Mouse (Mus musculus) neural tube, embryonic 13.5 days (tissue): ENCODE measurements around the gene Ephb1. TPM values are rescaled to one million over a fixed set of nuclear protein-coding genes. Genes with fewer than 3 reads are reported as not detected.

Source experiments
- ATAC-seq: fragments of 200-750 bp; cut with Nextera tagmentation; 2 replicates; pipeline ENCODE4 v1.8.0; 2017; ENCODE audit warnings: low read depth, mild to moderate bottlenecking, moderate TSS enrichment, moderate library complexity
- H3K27ac ChIP-seq: fragments of 300-500 bp; sonication (generic); replicated peaks from 2 replicates; pipeline ENCODE4 v1.5.1; 2015; ENCODE audit warnings: moderate library complexity, mild to moderate bottlenecking, inconsistent platforms
- H3K27me3 ChIP-seq: fragments of 300-500 bp; sonication (generic); 2 replicates; pipeline ENCODE4 v1.6.1; 2015; ENCODE audit warnings: mild to moderate bottlenecking, inconsistent platforms
- H3K36me3 ChIP-seq: fragments of 300-500 bp; sonication (generic); 2 replicates; pipeline ENCODE4 v1.6.1; 2015; ENCODE audit warnings: mild to moderate bottlenecking, inconsistent platforms
- H3K4me1 ChIP-seq: fragments of 300-500 bp; sonication (generic); replicated peaks from 2 replicates; pipeline ENCODE4 v1.6.1; 2015; ENCODE audit warnings: inconsistent platforms
- H3K4me2 ChIP-seq: fragments of 300-500 bp; sonication (generic); 2 replicates; pipeline ENCODE4 v1.6.1; 2015; ENCODE audit warnings: inconsistent platforms, mild to moderate bottlenecking, moderate library complexity
- H3K4me3 ChIP-seq: fragments of 300-500 bp; sonication (generic); 2 replicates; pipeline ENCODE4 v1.5.1; 2015; ENCODE audit warnings: mild to moderate bottlenecking, inconsistent platforms
- H3K9ac ChIP-seq: fragments of 300-500 bp; sonication (generic); 2 replicates; pipeline ENCODE4 v1.6.1; 2015; ENCODE audit warnings: moderate library complexity, mild to moderate bottlenecking, inconsistent platforms
- H3K9me3 ChIP-seq: fragments of 300-500 bp; sonication (generic); 2 replicates; pipeline ENCODE4 v1.6.1; 2016; ENCODE audit warnings: inconsistent platforms
- WGBS: fragments of 180-500 bp; shearing (Covaris S2); methylation state at CpG from one replicate; pipeline ENCODE4 v1.1.7; 2015; 5-methylcytosine and 5-hydroxymethylcytosine counted together
- polyA plus RNA-seq: library from polyadenylated mRNA; unstranded; fragments of >200 nt; fragmentation: Nextera tagmentation; extraction: Ambion mirVana; gene quantifications from 2 replicates; pipeline ENCODE4 v1.2.1, GENCODE M21; 2015

Ephb1 gene
- polyA plus RNA-seq, 1 experiment from 2014 or later = 33.6 TPM

DNA sequence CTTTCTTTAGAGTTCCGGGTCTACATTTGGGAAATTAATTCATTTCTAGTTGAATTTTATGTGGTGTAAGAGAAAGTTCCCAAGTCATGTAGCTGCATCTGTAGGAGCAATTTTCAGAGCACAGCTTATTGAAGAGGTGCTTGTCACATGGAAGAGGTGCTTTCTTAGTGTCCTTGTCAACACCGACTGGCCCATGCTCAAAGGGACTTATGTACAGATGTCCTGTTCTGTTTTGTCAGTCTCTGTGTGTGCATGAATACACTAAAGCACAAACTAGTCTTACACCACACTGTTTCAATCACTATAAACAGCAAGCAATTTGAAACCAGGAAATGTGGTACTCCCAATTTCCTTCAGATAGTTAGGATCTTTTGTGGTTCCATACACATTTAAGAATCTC, 13.3 kb upstream of the Ephb1 start:
- Histone ChIP-seq H3K4me1 (no peaks in the 10 kb centered on the region), H3K9ac (no peak overlapping the region), H3K4me3 (no peak overlapping the region), H3K36me3 (no peaks in the 10 kb centered on the region), H3K27ac (no peak overlapping the region), H3K4me2 (no peak overlapping the region), H3K27me3 (no peaks in the 10 kb centered on the region), H3K9me3 (no peaks in the 10 kb centered on the region)
- ATAC-seq = no peak
- WGBS = 89% methylated on average over 2 of the region's 2 CpGs

- no peak overlapping the region for H3K27ac ChIP-seq
- no peak overlapping the region for H3K4me2 ChIP-seq
- H3K9me3 ChIP-seq = no peaks in the 10 kb centered on the region
- no peaks in the 10 kb centered on the region for H3K27me3 ChIP-seq
- H3K9ac ChIP-seq = no peak overlapping the region
- ATAC-seq = no peak
- no peaks in the 10 kb centered on the region for H3K36me3 ChIP-seq
- no peaks in the 10 kb centered on the region for H3K4me1 ChIP-seq
- WGBS = 94% methylated on average over 2 of the region's 2 CpGs
- no peak overlapping the region for H3K4me3 ChIP-seq
These were observed 11.0 kb upstream of the Ephb1 start for GRCm38 (mm10) chr9:102365536-102365935.

GRCm38 (mm10) chr9:102359311-102359710, 4.8 kb upstream of the Ephb1 start:
- ATAC-seq = no peak
- H3K9me3 ChIP-seq = no peaks in the 10 kb centered on the region
- H3K9ac ChIP-seq = no peak overlapping the region
- H3K27ac ChIP-seq = no peak overlapping the region
- H3K4me2 ChIP-seq = no peak overlapping the region
- H3K36me3 ChIP-seq = no peaks in the 10 kb centered on the region
- no peaks in the 10 kb centered on the region for H3K4me1 ChIP-seq
- H3K4me3 ChIP-seq = no peak overlapping the region
- WGBS = 91% methylated on average over 6 of the region's 6 CpGs
- H3K27me3 ChIP-seq = peaks cover 43% of the 10 kb centered on the region

GRCm38 (mm10) chr9:102358711-102359110, 4.2 kb upstream of the Ephb1 start:
- H3K27me3 ChIP-seq = peaks cover 47% of the 10 kb centered on the region
- H3K36me3 ChIP-seq = no peaks in the 10 kb centered on the region
- H3K9me3 ChIP-seq = no peaks in the 10 kb centered on the region
- no peak overlapping the region for H3K9ac ChIP-seq
- no peak overlapping the region for H3K4me2 ChIP-seq
- no peak overlapping the region for H3K27ac ChIP-seq
- WGBS = 80% methylated on average over 3 of the region's 3 CpGs
- no peak overlapping the region for H3K4me3 ChIP-seq
- H3K4me1 ChIP-seq = peaks cover 3% of the 10 kb centered on the region; the same call in 1 of the 2 replicates
- no peak for ATAC-seq

DNA sequence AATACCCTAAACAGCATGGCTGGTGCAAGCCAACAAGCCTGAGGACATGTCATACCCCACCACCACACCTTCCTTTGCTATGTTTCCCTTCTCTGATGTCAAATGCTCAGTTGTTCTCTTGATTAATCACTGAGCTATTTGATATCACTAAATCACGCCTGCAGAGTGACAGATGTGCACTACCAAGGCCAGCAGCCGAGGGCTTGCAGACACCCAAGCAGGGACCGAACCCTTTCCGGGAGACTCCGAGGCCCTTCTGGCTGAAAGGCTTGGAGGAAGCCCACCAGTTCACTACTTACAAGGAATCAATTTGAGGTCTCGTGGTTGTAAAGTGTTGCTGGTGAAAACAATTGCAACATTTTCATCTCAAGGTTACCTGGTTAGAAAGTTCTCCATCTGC, 3.5 kb upstream of the Ephb1 start:
- ATAC-seq = no peak

GRCm38 (mm10) chr9:102356516-102356915, 2.0 kb upstream of the Ephb1 start:
- peaks cover 69% of the 10 kb centered on the region for H3K27me3 ChIP-seq
- no peaks in the 10 kb centered on the region for H3K36me3 ChIP-seq
- peaks cover 25% of the 10 kb centered on the region for H3K4me1 ChIP-seq
- 89% methylated on average over 10 of the region's 10 CpGs for WGBS
- H3K4me2 ChIP-seq = no peak overlapping the region
- H3K27ac ChIP-seq = no peak overlapping the region
- H3K9me3 ChIP-seq = no peaks in the 10 kb centered on the region
- no peak for ATAC-seq
- no peak overlapping the region for H3K4me3 ChIP-seq
- no peak overlapping the region for H3K9ac ChIP-seq

More for the DNA sequence above, 3.5 kb upstream of the Ephb1 start:
- no peak overlapping the region for H3K9ac ChIP-seq
- no peak overlapping the region for H3K27ac ChIP-seq
- peaks cover 10% of the 10 kb centered on the region for H3K4me1 ChIP-seq
- H3K4me2 ChIP-seq = no peak overlapping the region
- WGBS = 79% methylated on average over 6 of the region's 6 CpGs
- no peaks in the 10 kb centered on the region for H3K36me3 ChIP-seq
- H3K4me3 ChIP-seq = no peak overlapping the region
- peaks cover 54% of the 10 kb centered on the region for H3K27me3 ChIP-seq
- no peaks in the 10 kb centered on the region for H3K9me3 ChIP-seq

DNA sequence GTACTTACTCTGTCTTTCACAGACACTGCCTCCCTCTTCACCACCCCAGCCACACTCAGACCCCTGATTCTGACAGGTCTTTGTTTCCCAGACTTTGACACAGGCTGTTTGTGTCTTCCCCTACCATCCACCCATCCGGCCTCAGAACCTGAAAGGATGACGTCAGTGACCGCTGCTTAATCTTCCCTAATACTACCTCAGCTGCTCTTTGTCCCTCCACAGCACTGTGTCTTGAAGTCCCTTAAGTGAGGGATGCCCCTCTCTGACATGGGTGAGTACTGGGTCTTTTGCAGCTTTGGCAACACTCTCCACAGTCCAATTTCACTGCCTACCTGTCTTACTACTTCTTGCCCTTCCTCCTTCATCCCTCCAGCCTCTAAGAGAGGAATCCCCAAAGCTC, 1.2 kb upstream of the Ephb1 start:
- no peak overlapping the region for H3K27ac ChIP-seq
- peaks cover 77% of the 10 kb centered on the region for H3K27me3 ChIP-seq
- peaks cover 33% of the 10 kb centered on the region for H3K4me1 ChIP-seq
- H3K4me2 ChIP-seq = no peak overlapping the region
- no peak overlapping the region for H3K9ac ChIP-seq
- H3K36me3 ChIP-seq = no peaks in the 10 kb centered on the region
- no peak for ATAC-seq
- WGBS = 84% methylated on average over 3 of the region's 3 CpGs
- no peak overlapping the region for H3K4me3 ChIP-seq
- H3K9me3 ChIP-seq = no peaks in the 10 kb centered on the region

GRCm38 (mm10) chr9:102353636-102354491, 629 bp downstream of the Ephb1 start:
- peaks cover 34% of the 10 kb centered on the region for H3K4me1 ChIP-seq
- H3K27ac ChIP-seq = peak overlapping the region; percentile 86
- H3K27me3 ChIP-seq = peaks cover 87% of the 10 kb centered on the region
- H3K36me3 ChIP-seq = no peaks in the 10 kb centered on the region
- H3K4me2 ChIP-seq = peak overlapping the region; percentile 98
- ATAC-seq = peak; percentile 38
- peak overlapping the region; percentile 82 for H3K4me3 ChIP-seq
- WGBS = under 1% methylated on average over 70 of the region's 70 CpGs
- H3K9ac ChIP-seq = peak overlapping the region; percentile 91
- no peaks in the 10 kb centered on the region for H3K9me3 ChIP-seq

GRCm38 (mm10) chr9:102353056-102353635, 1.3 kb downstream of the Ephb1 start:
- no peaks in the 10 kb centered on the region for H3K9me3 ChIP-seq
- H3K27me3 ChIP-seq = peaks cover 91% of the 10 kb centered on the region
- ATAC-seq = peak; percentile 15; the same call in 1 of the 2 replicates
- H3K27ac ChIP-seq = peak overlapping the region; percentile 86
- H3K36me3 ChIP-seq = no peaks in the 10 kb centered on the region
- 1% methylated on average over 37 of the region's 38 CpGs for WGBS
- peaks cover 36% of the 10 kb centered on the region for H3K4me1 ChIP-seq
- peak overlapping the region; percentile 91 for H3K9ac ChIP-seq
- peak overlapping the region; percentile 82 for H3K4me3 ChIP-seq
- H3K4me2 ChIP-seq = peak overlapping the region; percentile 98

GRCm38 (mm10) chr9:102352186-102353055, 2.1 kb downstream of the Ephb1 start:
- H3K4me1 ChIP-seq = peaks cover 40% of the 10 kb centered on the region
- no peak for ATAC-seq
- peak overlapping the region; percentile 86 for H3K27ac ChIP-seq
- H3K9ac ChIP-seq = peak overlapping the region; percentile 91
- H3K4me2 ChIP-seq = peak overlapping the region; percentile 98
- H3K4me3 ChIP-seq = peak overlapping the region; percentile 82
- peaks cover 92% of the 10 kb centered on the region for H3K27me3 ChIP-seq
- no peaks in the 10 kb centered on the region for H3K36me3 ChIP-seq
- no peaks in the 10 kb centered on the region for H3K9me3 ChIP-seq
- WGBS = 2% methylated on average over 30 of the region's 30 CpGs

- H3K36me3 ChIP-seq = no peaks in the 10 kb centered on the region
- H3K27ac ChIP-seq = peak overlapping the region; percentile 86
- peaks cover 40% of the 10 kb centered on the region for H3K4me1 ChIP-seq
- H3K9me3 ChIP-seq = no peaks in the 10 kb centered on the region
- peak overlapping the region; percentile 98 for H3K4me2 ChIP-seq
- ATAC-seq = no peak
- peaks cover 90% of the 10 kb centered on the region for H3K27me3 ChIP-seq
- WGBS = 5% methylated on average over 10 of the region's 10 CpGs
- peak overlapping the region; percentile 91 for H3K9ac ChIP-seq
- H3K4me3 ChIP-seq = peak overlapping the region; percentile 82
These were observed 2.8 kb downstream of the Ephb1 start for GRCm38 (mm10) chr9:102351721-102352120.

- H3K4me1 ChIP-seq = peaks cover 44% of the 10 kb centered on the region
- WGBS = 48% methylated on average over 5 of the region's 5 CpGs
These were observed 3.3 kb downstream of the Ephb1 start for GRCm38 (mm10) chr9:102351221-102351620.

More at GRCm38 (mm10) chr9:102351221-102351620, 3.3 kb downstream of the Ephb1 start:
- Histone ChIP-seq H3K9me3 (no peaks in the 10 kb centered on the region), H3K4me2 (peak overlapping the region; percentile 98), H3K27ac (no peak overlapping the region), H3K9ac (peak overlapping the region; percentile 91; the same call in 1 of the 2 replicates), H3K4me3 (peak overlapping the region; percentile 82), H3K36me3 (no peaks in the 10 kb centered on the region), H3K27me3 (peaks cover 88% of the 10 kb centered on the region)
- ATAC-seq = no peak
